Mouse (Mus musculus) liver, postnatal 0 days (tissue): Measurements from ENCODE around the gene Kif16b. TPM values are rescaled to one million over a fixed set of nuclear protein-coding genes. Genes with fewer than 3 reads are reported as not detected.
A peak's percentile ranks its signal among the peaks of the same experiment; 100 is the strongest.

Experiments
- ATAC-seq: fragments of 200-750 bp; cut with Nextera tagmentation; 2 replicates; pipeline ENCODE4 v1.8.0; 2017; ENCODE audit warnings: mild to moderate bottlenecking, moderate library complexity
- DNase-seq: peaks from one replicate; pipeline ENCODE4 v3.0.0-alpha.2; 2016
- H3K27ac ChIP-seq: fragments of 300-500 bp; sonication (generic); 2 replicates; pipeline ENCODE4 v1.5.1; 2014; ENCODE audit warnings: antibody characterized with exemption, moderate library complexity, mild to moderate bottlenecking, low read depth
- H3K27me3 ChIP-seq: fragments of 300-500 bp; sonication (generic); 2 replicates; pipeline ENCODE4 v1.6.1; 2014; ENCODE audit warnings: low read length, control low read depth, mixed read lengths; ENCODE audit not compliant: insufficient read depth
- H3K36me3 ChIP-seq: fragments of 300-500 bp; sonication (generic); replicated peaks from 2 replicates; pipeline ENCODE4 v1.6.1; 2014; ENCODE audit warnings: mild to moderate bottlenecking, control low read depth, low read length, moderate library complexity, mixed read lengths; ENCODE audit not compliant: insufficient read depth
- H3K4me1 ChIP-seq: fragments of 300-500 bp; sonication (generic); 2 replicates; pipeline ENCODE4 v1.6.1; 2014; ENCODE audit warnings: antibody characterized with exemption, mild to moderate bottlenecking, control low read depth; ENCODE audit not compliant: insufficient read depth
- H3K4me2 ChIP-seq: fragments of 300-500 bp; sonication (generic); 2 replicates; pipeline ENCODE4 v1.6.1; 2014; ENCODE audit warnings: low read depth, mild to moderate bottlenecking, low read length, moderate library complexity, mixed read lengths
- H3K4me3 ChIP-seq: fragments of 300-500 bp; sonication (generic); 2 replicates; pipeline ENCODE4 v1.5.1; 2014; ENCODE audit warnings: low read depth, low read length
- H3K9ac ChIP-seq: fragments of 300-500 bp; sonication (generic); replicated peaks from 2 replicates; pipeline ENCODE4 v1.6.1; 2014; ENCODE audit warnings: mild to moderate bottlenecking, moderate library complexity
- H3K9me3 ChIP-seq: fragments of 300-500 bp; sonication (generic); 2 replicates; pipeline ENCODE4 v1.6.1; 2016; ENCODE audit warnings: mild to moderate bottlenecking, control low read depth, low read length, mixed read lengths
- CTCF ChIP-seq: sonication (generic); IDR thresholded peaks from 2 replicates; pipeline ENCODE4 v1.5.1; 2016; ENCODE audit warnings: antibody characterized with exemption, low read depth
- EP300 ChIP-seq: IDR thresholded peaks from 2 replicates; pipeline ENCODE4 v1.6.1; 2016; ENCODE audit warnings: antibody characterized with exemption, low read depth, mild to moderate bottlenecking
- WGBS: fragments of 180-500 bp; shearing (Covaris S2); extraction: QIAGEN DNeasy Blood & Tissue Kit; methylation state at CpG from one replicate; pipeline ENCODE4 v1.1.7; 2014; ENCODE audit not compliant: insufficient replicate concordance; 5-methylcytosine and 5-hydroxymethylcytosine counted together
- polyA plus RNA-seq: library from polyadenylated mRNA; unstranded; fragments of >200 nt; fragmentation: Nextera tagmentation; extraction: Ambion mirVana; gene quantifications from 2 replicates; pipeline ENCODE4 v1.2.1, GENCODE M21; 2015

Kif16b gene
- polyA plus RNA-seq, 1 experiment from 2014 or later: 3.9 TPM

DNA sequence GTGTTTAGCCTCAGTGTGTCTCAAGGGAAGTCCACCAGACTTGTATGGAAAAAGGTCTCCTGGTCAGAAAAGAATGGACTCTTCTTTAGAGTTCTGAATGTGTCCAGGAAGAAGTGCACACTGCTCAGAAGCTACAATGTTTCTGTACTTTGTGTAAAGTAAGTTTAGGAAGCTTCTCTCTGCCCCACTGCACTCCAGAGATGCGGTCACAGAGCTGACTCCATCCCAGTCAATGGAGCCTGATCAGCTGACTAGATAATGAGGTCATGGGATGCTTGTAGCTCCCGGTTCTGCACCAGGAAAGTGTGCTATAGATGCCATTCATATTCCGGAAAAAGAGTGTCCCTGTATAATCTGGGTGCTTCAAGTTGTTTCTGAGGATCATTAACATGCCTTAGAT is 7.9 kb upstream of the Kif16b start:
- Histone ChIP-seq H3K36me3 (no peaks in the 10 kb centered on the region), H3K9me3 (no peaks in the 10 kb centered on the region), H3K4me3 (no peak overlapping the region), H3K9ac (no peak overlapping the region), H3K27ac (no peak overlapping the region), H3K4me1 (no peaks in the 10 kb centered on the region), H3K4me2 (no peak overlapping the region), H3K27me3 (no peaks in the 10 kb centered on the region)
- no peak for TF ChIP-seq CTCF
- TF ChIP-seq EP300: no peak
- 74% methylated on average over 3 of the region's 3 CpGs for WGBS
- ATAC-seq (no peak), DNase-seq (no peak)

DNA sequence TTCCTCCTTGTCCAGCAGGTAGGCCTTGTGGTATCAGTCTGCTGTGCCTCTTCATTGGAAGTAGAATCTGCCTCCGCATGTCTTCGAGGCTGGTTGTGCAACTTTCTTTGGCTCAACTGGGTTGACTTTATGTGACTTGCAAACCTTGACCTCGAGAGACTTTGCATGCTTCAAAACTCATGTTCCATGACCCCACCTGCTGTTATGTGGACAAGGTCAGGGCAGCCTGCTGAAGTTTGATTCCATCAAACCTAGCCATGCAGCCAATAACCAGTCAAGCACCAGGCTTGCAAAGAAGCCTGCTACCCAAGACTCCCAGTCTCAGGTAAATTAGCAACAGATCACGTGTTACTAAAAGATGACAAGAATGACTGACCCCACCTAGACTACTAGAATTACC is 5.7 kb upstream of the Kif16b start:
- Histone ChIP-seq H3K9me3 (no peaks in the 10 kb centered on the region), H3K4me3 (no peak overlapping the region), H3K4me1 (peaks cover 11% of the 10 kb centered on the region), H3K36me3 (no peaks in the 10 kb centered on the region), H3K4me2 (no peak overlapping the region), H3K27ac (no peak overlapping the region), H3K9ac (no peak overlapping the region), H3K27me3 (no peaks in the 10 kb centered on the region)
- WGBS: 74% methylated on average over 4 of the region's 4 CpGs
- TF ChIP-seq EP300 (no peak), CTCF (no peak)
- no peak for ATAC-seq
- no peak for DNase-seq

DNA sequence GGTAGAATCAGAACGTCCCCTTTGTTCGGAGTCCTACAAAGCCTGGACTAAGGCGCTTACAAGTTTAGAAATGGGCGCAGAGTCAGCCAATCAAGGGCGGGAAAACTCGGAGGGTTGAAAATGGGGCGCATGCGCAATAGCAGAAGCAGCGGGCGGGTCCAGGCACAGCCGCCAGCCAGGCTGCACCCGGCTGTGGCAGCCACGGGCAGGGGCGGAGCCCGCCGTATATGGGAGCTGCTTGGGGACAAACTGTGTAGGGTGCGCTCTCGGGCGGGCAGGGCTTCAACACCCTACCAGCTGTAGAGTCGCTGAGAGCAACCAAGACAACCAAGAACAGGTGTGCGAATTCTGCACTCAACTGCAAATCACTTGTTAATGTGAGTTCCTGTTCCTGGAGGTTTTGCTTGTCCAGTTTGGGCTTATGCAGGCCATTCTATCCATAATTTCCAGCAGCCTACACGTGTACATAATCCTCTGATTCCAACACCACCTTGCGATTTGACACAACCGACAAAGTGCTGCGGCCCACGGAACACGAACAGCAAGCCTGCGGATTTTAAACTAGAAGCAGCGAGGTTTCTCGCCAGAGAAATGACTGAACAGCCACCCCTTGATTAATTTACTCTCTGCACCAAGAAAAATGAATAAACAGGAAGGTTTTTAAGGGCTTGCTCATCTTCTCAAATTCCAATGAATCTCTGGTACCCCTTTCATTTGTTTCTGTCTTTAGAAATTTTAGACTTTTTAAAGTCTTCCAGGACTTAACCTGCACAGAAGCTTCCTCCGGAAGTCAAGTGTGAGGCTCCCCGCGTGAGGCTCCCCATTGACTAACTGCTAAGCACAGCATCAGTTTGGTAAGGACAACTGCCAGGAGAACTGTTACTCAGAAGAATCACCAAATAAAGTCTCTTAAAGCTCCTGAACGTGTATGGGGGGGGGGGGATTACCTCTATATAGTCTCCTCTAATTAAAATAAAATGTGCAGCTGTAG is 1.9 kb upstream of the Kif16b start:
- peak; percentile 92 for ATAC-seq
- Histone ChIP-seq H3K4me2 (peak overlapping the region; percentile 86), H3K27ac (peak overlapping the region; percentile 71), H3K9me3 (no peaks in the 10 kb centered on the region), H3K4me3 (peak overlapping the region; percentile 49), H3K4me1 (peaks cover 17% of the 10 kb centered on the region), H3K9ac (peak overlapping the region; percentile 57), H3K27me3 (no peaks in the 10 kb centered on the region), H3K36me3 (no peaks in the 10 kb centered on the region)
- DNase-seq: peak; percentile 93
- WGBS: 5% methylated on average over 34 of the region's 34 CpGs
- TF ChIP-seq CTCF (no peak), EP300 (no peak)

DNA sequence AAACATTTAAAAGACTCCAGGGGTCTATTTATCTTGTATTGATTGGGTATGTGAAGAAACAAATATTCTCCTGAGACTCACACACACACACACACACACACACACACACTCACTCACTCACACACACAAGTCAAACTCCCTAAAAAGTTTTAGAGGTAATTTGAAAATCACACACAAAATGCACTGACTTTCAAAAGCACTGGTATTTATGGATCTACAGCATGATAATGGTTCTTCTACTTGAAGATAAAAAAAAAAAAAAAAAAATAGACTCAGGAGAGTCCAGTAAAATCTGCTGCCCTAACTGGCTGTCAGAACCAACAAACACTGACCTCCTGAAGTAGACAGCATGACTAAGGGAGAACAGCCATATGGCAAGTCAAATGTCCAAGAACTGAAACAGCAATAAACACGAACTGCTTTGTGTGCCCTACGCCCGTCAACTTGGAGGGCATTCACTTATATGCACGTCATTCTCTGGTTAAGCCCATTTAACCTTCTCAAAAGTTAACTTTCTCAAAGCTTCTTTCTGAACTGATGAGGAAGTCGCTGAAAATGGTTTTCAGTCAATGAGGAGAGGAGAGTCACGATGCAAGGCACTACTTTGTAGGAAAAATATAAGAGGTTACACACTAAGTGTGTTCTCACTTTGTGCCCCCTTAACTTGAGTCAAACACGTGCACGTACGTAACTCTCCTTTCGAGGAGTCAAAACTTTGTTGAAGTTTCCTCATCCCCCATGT is 1.0 kb downstream of the Kif16b start:
- Histone ChIP-seq H3K9me3 (no peaks in the 10 kb centered on the region), H3K27me3 (no peaks in the 10 kb centered on the region), H3K9ac (peak overlapping the region; percentile 87), H3K36me3 (no peaks in the 10 kb centered on the region), H3K27ac (peak overlapping the region; percentile 58), H3K4me2 (peak overlapping the region; percentile 98), H3K4me3 (peak overlapping the region; percentile 91), H3K4me1 (peaks cover 17% of the 10 kb centered on the region)
- WGBS: 20% methylated on average over 10 of the region's 10 CpGs
- TF ChIP-seq EP300 (no peak), CTCF (no peak)
- no peak for ATAC-seq
- no peak for DNase-seq

- Histone ChIP-seq H3K4me1 (no peaks in the 10 kb centered on the region; the same call in 1 of the 2 replicates), H3K9ac (no peak overlapping the region), H3K27me3 (no peaks in the 10 kb centered on the region), H3K36me3 (no peaks in the 10 kb centered on the region), H3K4me3 (no peak overlapping the region), H3K4me2 (no peak overlapping the region), H3K27ac (no peak overlapping the region), H3K9me3 (no peaks in the 10 kb centered on the region)
- WGBS: 76% methylated on average over 1 of the region's 1 CpGs
- DNase-seq (no peak), ATAC-seq (no peak)
- TF ChIP-seq EP300 (no peak), CTCF (no peak)
These were observed 7.6 kb downstream of the Kif16b start for GRCm38 (mm10) chr2:142893780-142894179.

GRCm38 (mm10) chr2:142891283-142891682 is 10.0 kb downstream of the Kif16b start:
- Histone ChIP-seq H3K27ac (no peak overlapping the region), H3K36me3 (no peaks in the 10 kb centered on the region), H3K4me2 (no peak overlapping the region), H3K9ac (no peak overlapping the region), H3K4me1 (no peaks in the 10 kb centered on the region; the same call in 1 of the 2 replicates), H3K9me3 (no peaks in the 10 kb centered on the region), H3K4me3 (no peak overlapping the region), H3K27me3 (no peaks in the 10 kb centered on the region)
- no peak for DNase-seq
- WGBS: 70% methylated on average over 2 of the region's 2 CpGs
- ATAC-seq: no peak
- no peak for TF ChIP-seq CTCF
- no peak for TF ChIP-seq EP300
